Mouse (Mus musculus) hindbrain, embryonic 16.5 days (tissue): ENCODE results near the gene Smim14. TPM values are rescaled to one million over a fixed set of nuclear protein-coding genes. Genes with fewer than 3 reads are reported as not detected.

Source experiments
- ATAC-seq: fragments of 200-750 bp; cut with Nextera tagmentation; 2 replicates; pipeline ENCODE4 v1.8.0; 2017; ENCODE audit warnings: moderate TSS enrichment, moderate library complexity
- H3K27ac ChIP-seq: fragments of 300-500 bp; sonication (generic); 2 replicates; pipeline ENCODE4 v1.5.1; 2014; ENCODE audit warnings: low read depth, mild to moderate bottlenecking, control low read depth, low read length, moderate library complexity
- H3K27me3 ChIP-seq: fragments of 300-500 bp; sonication (generic); replicated peaks from 2 replicates; pipeline ENCODE4 v1.6.1; 2014; ENCODE audit warnings: low read length; ENCODE audit not compliant: control insufficient read depth, insufficient read depth
- H3K36me3 ChIP-seq: fragments of 300-500 bp; sonication (generic); 2 replicates; pipeline ENCODE4 v1.6.1; 2014; ENCODE audit warnings: mild to moderate bottlenecking, low read length, moderate library complexity, mixed read lengths; ENCODE audit not compliant: control insufficient read depth, insufficient read depth
- H3K4me1 ChIP-seq: fragments of 300-500 bp; sonication (generic); 2 replicates; pipeline ENCODE4 v1.6.1; 2014; ENCODE audit warnings: low read depth, low read length; ENCODE audit not compliant: control insufficient read depth, insufficient read depth
- H3K4me2 ChIP-seq: fragments of 300-500 bp; sonication (generic); 2 replicates; pipeline ENCODE4 v1.6.1; 2014; ENCODE audit warnings: mild to moderate bottlenecking, low read length, control low read depth, moderate library complexity
- H3K4me3 ChIP-seq: fragments of 300-500 bp; sonication (generic); 2 replicates; pipeline ENCODE4 v1.5.1; 2014; ENCODE audit warnings: mild to moderate bottlenecking, low read length, control low read depth, moderate library complexity
- H3K9ac ChIP-seq: fragments of 300-500 bp; sonication (generic); 2 replicates; pipeline ENCODE4 v1.6.1; 2014; ENCODE audit warnings: low read depth, mild to moderate bottlenecking, control low read depth, low read length, moderate library complexity
- H3K9me3 ChIP-seq: fragments of 300-500 bp; sonication (generic); 2 replicates; pipeline ENCODE4 v1.6.1; 2014; ENCODE audit warnings: mild to moderate bottlenecking, low read length, moderate library complexity; ENCODE audit not compliant: control insufficient read depth
- WGBS: fragments of 180-500 bp; shearing (Covaris S2); extraction: QIAGEN DNeasy Blood & Tissue Kit; methylation state at CpG from one replicate; pipeline ENCODE4 v1.1.7; 2014; 5-methylcytosine and 5-hydroxymethylcytosine counted together
- polyA plus RNA-seq: library from polyadenylated mRNA; unstranded; fragments of >200 nt; fragmentation: Nextera tagmentation; extraction: Ambion mirVana; gene quantifications from 2 replicates; pipeline ENCODE4 v1.2.1, GENCODE M21; 2015

Gene Smim14
- polyA plus RNA-seq, 1 experiment from 2014 or later = 207 TPM

- WGBS = 80% methylated on average over 5 of the region's 5 CpGs
- no peak for ATAC-seq
- no peaks in the 10 kb centered on the region for H3K9me3 ChIP-seq
- no peak overlapping the region for H3K9ac ChIP-seq
- H3K27me3 ChIP-seq = no peaks in the 10 kb centered on the region
- no peaks in the 10 kb centered on the region for H3K4me1 ChIP-seq
- H3K36me3 ChIP-seq = 0 out of 2 replicates have a peak, but pooled peaks cover 3% of the 10 kb centered on the region
- H3K4me3 ChIP-seq = no peak overlapping the region
- H3K27ac ChIP-seq = no peak overlapping the region
- no peak overlapping the region for H3K4me2 ChIP-seq
Observed at GRCm38 (mm10) chr5:65457846-65458245, 79.1 kb downstream of the Smim14 start.

DNA sequence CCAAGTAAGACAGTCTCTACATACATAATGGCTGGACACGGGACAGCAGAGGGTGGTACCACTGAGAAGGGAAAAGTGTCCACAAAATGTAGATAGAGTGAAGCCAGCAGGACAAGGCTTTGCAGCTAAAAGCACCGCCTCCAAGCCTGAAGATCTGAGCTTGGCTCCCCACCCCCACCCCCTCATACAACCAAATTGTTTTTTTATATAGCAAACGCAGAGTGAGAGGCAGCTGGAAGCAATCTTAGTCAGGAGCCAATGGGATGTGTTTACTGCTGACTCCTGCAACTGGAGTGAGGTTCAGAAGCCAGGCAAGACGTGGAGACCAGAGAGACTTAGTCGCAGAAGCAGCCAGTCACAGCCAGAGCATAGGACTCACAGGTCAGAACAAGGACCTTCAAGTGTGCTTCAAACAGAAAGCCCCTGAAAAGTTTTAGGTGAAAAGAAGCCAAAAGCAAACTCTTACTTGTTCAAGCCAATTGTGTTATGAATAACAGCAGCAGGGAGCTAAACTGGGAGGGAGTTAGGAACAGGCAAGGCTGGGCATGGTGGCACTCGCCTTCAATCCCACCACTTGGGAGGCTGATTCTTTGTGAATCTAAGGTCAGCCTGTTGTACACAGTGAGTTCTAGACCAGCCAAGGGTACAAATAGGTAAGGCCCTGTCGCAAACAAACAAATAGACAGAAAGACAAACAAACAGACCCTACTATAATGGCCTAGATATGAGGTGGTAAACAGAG, 79.7 kb downstream of the Smim14 start:
- no peak for ATAC-seq
- WGBS = 71% methylated on average over 7 of the region's 7 CpGs
- no peaks in the 10 kb centered on the region for H3K4me1 ChIP-seq

DNA sequence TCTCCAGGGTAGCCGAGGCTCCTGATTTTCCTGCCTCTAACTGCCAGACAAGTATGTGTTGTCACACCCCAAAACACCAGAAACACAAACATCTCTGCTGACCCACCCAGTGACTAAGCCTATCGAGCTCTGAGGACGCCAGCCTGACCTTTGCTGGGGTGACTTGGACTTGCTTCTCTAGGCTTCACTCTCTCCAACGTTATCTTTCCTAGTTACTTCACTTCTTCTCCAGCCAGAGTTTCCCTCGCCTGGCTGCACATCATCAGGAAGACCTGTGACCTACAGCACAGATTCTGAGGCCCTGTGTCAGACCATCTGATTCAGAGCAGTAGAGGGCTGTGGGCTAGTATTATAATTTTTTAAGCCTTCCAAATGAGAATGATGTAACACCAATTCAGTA, 82.2 kb downstream of the Smim14 start:
- H3K9ac ChIP-seq = no peak overlapping the region
- WGBS = 79% methylated on average over 5 of the region's 5 CpGs
- H3K4me1 ChIP-seq = no peaks in the 10 kb centered on the region
- H3K4me2 ChIP-seq = no peak overlapping the region
- H3K4me3 ChIP-seq = no peak overlapping the region
- H3K27ac ChIP-seq = no peak overlapping the region
- no peaks in the 10 kb centered on the region for H3K27me3 ChIP-seq
- H3K36me3 ChIP-seq = 0 out of 2 replicates have a peak, but pooled peaks cover 3% of the 10 kb centered on the region
- no peak for ATAC-seq
- no peaks in the 10 kb centered on the region for H3K9me3 ChIP-seq

More for the DNA sequence above, 79.7 kb downstream of the Smim14 start:
- Histone ChIP-seq H3K9me3 (no peaks in the 10 kb centered on the region), H3K36me3 (0 out of 2 replicates have a peak, but pooled peaks cover 3% of the 10 kb centered on the region), H3K4me3 (no peak overlapping the region), H3K9ac (no peak overlapping the region), H3K4me2 (no peak overlapping the region), H3K27ac (no peak overlapping the region), H3K27me3 (no peaks in the 10 kb centered on the region)

- H3K4me2 ChIP-seq = no peak overlapping the region
- no peaks in the 10 kb centered on the region for H3K4me1 ChIP-seq
- no peak overlapping the region for H3K27ac ChIP-seq
- ATAC-seq = no peak
- no peaks in the 10 kb centered on the region for H3K27me3 ChIP-seq
- no peak overlapping the region for H3K9ac ChIP-seq
- WGBS = 88% methylated on average over 4 of the region's 4 CpGs
- H3K4me3 ChIP-seq = no peak overlapping the region
- H3K9me3 ChIP-seq = no peaks in the 10 kb centered on the region
- peaks cover 9% of the 10 kb centered on the region; the same call in 1 of the 2 replicates for H3K36me3 ChIP-seq
Observed at GRCm38 (mm10) chr5:65448941-65449340, 88.0 kb downstream of the Smim14 start.

GRCm38 (mm10) chr5:65447826-65448225, 89.2 kb downstream of the Smim14 start:
- no peak for ATAC-seq
- WGBS = 81% methylated on average over 2 of the region's 2 CpGs
- H3K36me3 ChIP-seq = peaks cover 9% of the 10 kb centered on the region; the same call in 1 of the 2 replicates

DNA sequence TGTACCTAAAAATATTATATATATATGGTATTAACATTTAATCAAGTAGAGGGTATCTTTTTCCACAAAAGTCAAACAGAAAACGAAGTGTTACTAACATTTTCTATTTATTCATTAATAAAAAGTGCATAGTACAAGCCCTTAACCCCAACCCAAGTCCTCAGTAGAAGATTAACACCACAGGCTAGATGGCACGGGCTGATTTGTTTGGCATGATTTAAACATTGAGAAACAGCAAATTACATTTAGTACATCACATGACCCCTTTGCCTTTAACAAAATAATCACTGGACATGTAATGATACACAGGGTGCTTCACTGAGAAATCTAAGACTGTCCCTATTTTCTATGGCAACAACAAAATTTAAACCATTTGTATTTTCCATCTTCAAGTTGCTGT, 90.2 kb downstream of the Smim14 start:
- Histone ChIP-seq H3K27me3 (no peaks in the 10 kb centered on the region), H3K9ac (no peak overlapping the region), H3K9me3 (no peaks in the 10 kb centered on the region), H3K27ac (no peak overlapping the region), H3K4me3 (no peak overlapping the region), H3K4me1 (no peaks in the 10 kb centered on the region), H3K4me2 (no peak overlapping the region), H3K36me3 (peaks cover 9% of the 10 kb centered on the region; the same call in 1 of the 2 replicates)
- 90% methylated on average over 2 of the region's 2 CpGs for WGBS
- no peak for ATAC-seq

More at GRCm38 (mm10) chr5:65447826-65448225, 89.2 kb downstream of the Smim14 start:
- Histone ChIP-seq H3K4me2 (no peak overlapping the region), H3K9ac (no peak overlapping the region), H3K27ac (no peak overlapping the region), H3K4me1 (no peaks in the 10 kb centered on the region), H3K27me3 (no peaks in the 10 kb centered on the region), H3K9me3 (no peaks in the 10 kb centered on the region), H3K4me3 (no peak overlapping the region)

- ATAC-seq = no peak
- no peak overlapping the region for H3K4me2 ChIP-seq
- 71% methylated on average over 3 of the region's 6 CpGs for WGBS
- H3K4me3 ChIP-seq = no peak overlapping the region
- H3K9me3 ChIP-seq = no peaks in the 10 kb centered on the region
- H3K4me1 ChIP-seq = no peaks in the 10 kb centered on the region
- peaks cover 9% of the 10 kb centered on the region; the same call in 1 of the 2 replicates for H3K36me3 ChIP-seq
- no peak overlapping the region for H3K27ac ChIP-seq
- no peaks in the 10 kb centered on the region for H3K27me3 ChIP-seq
- no peak overlapping the region for H3K9ac ChIP-seq
Observed at GRCm38 (mm10) chr5:65444981-65445380, 92.0 kb downstream of the Smim14 start.

- no peaks in the 10 kb centered on the region for H3K9me3 ChIP-seq
- no peak for ATAC-seq
- no peak overlapping the region for H3K4me2 ChIP-seq
- no peak overlapping the region for H3K9ac ChIP-seq
- no peaks in the 10 kb centered on the region for H3K36me3 ChIP-seq
- peaks cover 6% of the 10 kb centered on the region for H3K4me1 ChIP-seq
- H3K27me3 ChIP-seq = no peaks in the 10 kb centered on the region
- H3K27ac ChIP-seq = no peak overlapping the region
- H3K4me3 ChIP-seq = no peak overlapping the region
Observed at GRCm38 (mm10) chr5:65438041-65438440, 98.9 kb downstream of the Smim14 start.

- Histone ChIP-seq H3K27me3 (no peaks in the 10 kb centered on the region), H3K27ac (peak within 1 kb of the TSS; percentile 80), H3K4me1 (peaks cover 8% of the 10 kb centered on the region), H3K4me3 (peak within 1 kb of the TSS; percentile 65), H3K9me3 (no peaks in the 10 kb centered on the region), H3K4me2 (peak within 1 kb of the TSS; percentile 87), H3K9ac (peak within 1 kb of the TSS; percentile 77), H3K36me3 (no peaks in the 10 kb centered on the region)
- peak; percentile 97 for ATAC-seq
- under 1% methylated on average over 50 of the region's 51 CpGs for WGBS
Observed at GRCm38 (mm10) chr5:65435806-65436561, 101.0 kb downstream of the Smim14 start, which contains the start of gene Ugdh. Gene Ugdh (minus strand): TSS chr5:65435949.
